Mouse (Mus musculus): ENCODE results near the gene Pde6c. TPM values are rescaled to one million over a fixed set of nuclear protein-coding genes. Genes with fewer than 3 reads are reported as not detected.

Pde6c gene
- polyA plus RNA-seq, 1 experiment from 2014 or later, result 0.27 TPM

- Histone ChIP-seq H3K4me3 (ENCODE audit: low read depth, low read length) (no peak overlapping the region), H3K9me3 (ENCODE audit: control insufficient read depth, low read depth, low read length) (no peaks in the 10 kb centered on the region), H3K4me2 (replicated peaks; ENCODE audit: low read depth, low read length) (no peak overlapping the region), H3K4me1 (ENCODE audit: control insufficient read depth, insufficient read depth, low read length) (0 out of 2 replicates have a peak, but pooled peaks cover 5% of the 10 kb centered on the region), H3K27me3 (ENCODE audit: control insufficient read depth, insufficient read depth, low read length) (no peaks in the 10 kb centered on the region; the same call in 1 of the 2 replicates), H3K27ac (ENCODE audit: low read length) (no peak overlapping the region), H3K9ac (replicated peaks; ENCODE audit: low read depth, low read length) (no peak overlapping the region), H3K36me3 (ENCODE audit: control insufficient read depth, insufficient read depth, low read length) (no peaks in the 10 kb centered on the region)
- WGBS, result 90% methylated on average over 4 of the region's 4 CpGs
- ATAC-seq (ENCODE audit: insufficient number of reproducible peaks, insufficient read depth, low FRiP score, low read depth), result no peak
These were observed 24.7 kb upstream of the Pde6c start for GRCm38 (mm10) chr19:38107871-38108270.

GRCm38 (mm10) chr19:38109506-38110242 lies 22.9 kb upstream of the Pde6c start:
- Histone ChIP-seq H3K9me3 (ENCODE audit: control insufficient read depth, low read depth, low read length) (no peaks in the 10 kb centered on the region), H3K27ac (ENCODE audit: low read length) (no peak overlapping the region), H3K4me2 (replicated peaks; ENCODE audit: low read depth, low read length) (no peak overlapping the region), H3K4me1 (ENCODE audit: control insufficient read depth, insufficient read depth, low read length) (0 out of 2 replicates have a peak, but pooled peaks cover 5% of the 10 kb centered on the region), H3K9ac (replicated peaks; ENCODE audit: low read depth, low read length) (no peak overlapping the region), H3K4me3 (ENCODE audit: low read depth, low read length) (no peak overlapping the region), H3K27me3 (ENCODE audit: control insufficient read depth, insufficient read depth, low read length) (no peaks in the 10 kb centered on the region; the same call in 1 of the 2 replicates), H3K36me3 (ENCODE audit: control insufficient read depth, insufficient read depth, low read length) (no peaks in the 10 kb centered on the region)
- no peak for ATAC-seq (ENCODE audit: insufficient number of reproducible peaks, insufficient read depth, low FRiP score, low read depth)
- 88% methylated on average over 15 of the region's 15 CpGs for WGBS

GRCm38 (mm10) chr19:38111056-38111455 lies 21.5 kb upstream of the Pde6c start:
- Histone ChIP-seq H3K4me1 (ENCODE audit: control insufficient read depth, insufficient read depth, low read length) (0 out of 2 replicates have a peak, but pooled peaks cover 5% of the 10 kb centered on the region), H3K9me3 (ENCODE audit: control insufficient read depth, low read depth, low read length) (no peaks in the 10 kb centered on the region), H3K27me3 (ENCODE audit: control insufficient read depth, insufficient read depth, low read length) (no peaks in the 10 kb centered on the region; the same call in 1 of the 2 replicates), H3K27ac (ENCODE audit: low read length) (no peak overlapping the region), H3K9ac (replicated peaks; ENCODE audit: low read depth, low read length) (no peak overlapping the region), H3K4me2 (replicated peaks; ENCODE audit: low read depth, low read length) (no peak overlapping the region), H3K36me3 (ENCODE audit: control insufficient read depth, insufficient read depth, low read length) (no peaks in the 10 kb centered on the region), H3K4me3 (ENCODE audit: low read depth, low read length) (no peak overlapping the region)
- no peak for ATAC-seq (ENCODE audit: insufficient number of reproducible peaks, insufficient read depth, low FRiP score, low read depth)
- 77% methylated on average over 8 of the region's 8 CpGs for WGBS

- Histone ChIP-seq H3K9ac (replicated peaks; ENCODE audit: low read depth, low read length) (no peak overlapping the region), H3K4me1 (ENCODE audit: control insufficient read depth, insufficient read depth, low read length) (0 out of 2 replicates have a peak, but pooled peaks cover 5% of the 10 kb centered on the region), H3K4me3 (ENCODE audit: low read depth, low read length) (no peak overlapping the region), H3K4me2 (replicated peaks; ENCODE audit: low read depth, low read length) (no peak overlapping the region), H3K27me3 (ENCODE audit: control insufficient read depth, insufficient read depth, low read length) (no peaks in the 10 kb centered on the region; the same call in 1 of the 2 replicates), H3K27ac (ENCODE audit: low read length) (no peak overlapping the region), H3K9me3 (ENCODE audit: control insufficient read depth, low read depth, low read length) (no peaks in the 10 kb centered on the region), H3K36me3 (ENCODE audit: control insufficient read depth, insufficient read depth, low read length) (no peaks in the 10 kb centered on the region)
- ATAC-seq (ENCODE audit: insufficient number of reproducible peaks, insufficient read depth, low FRiP score, low read depth), result no peak
- 33% methylated on average over 4 of the region's 4 CpGs for WGBS
These were observed 20.0 kb upstream of the Pde6c start for GRCm38 (mm10) chr19:38112575-38112974.

- no peaks in the 10 kb centered on the region for H3K36me3 ChIP-seq (ENCODE audit: control insufficient read depth, insufficient read depth, low read length)
These were observed 17.6 kb upstream of the Pde6c start for GRCm38 (mm10) chr19:38114834-38115491.

GRCm38 (mm10) chr19:38120123-38120760 lies 12.3 kb upstream of the Pde6c start:
- Histone ChIP-seq H3K27ac (ENCODE audit: low read length) (no peak overlapping the region), H3K4me1 (ENCODE audit: control insufficient read depth, insufficient read depth, low read length) (no peaks in the 10 kb centered on the region), H3K36me3 (ENCODE audit: control insufficient read depth, insufficient read depth, low read length) (no peaks in the 10 kb centered on the region), H3K9ac (replicated peaks; ENCODE audit: low read depth, low read length) (no peak overlapping the region), H3K9me3 (ENCODE audit: control insufficient read depth, low read depth, low read length) (no peaks in the 10 kb centered on the region), H3K27me3 (ENCODE audit: control insufficient read depth, insufficient read depth, low read length) (peaks cover 6% of the 10 kb centered on the region; the same call in 1 of the 2 replicates), H3K4me2 (replicated peaks; ENCODE audit: low read depth, low read length) (no peak overlapping the region), H3K4me3 (ENCODE audit: low read depth, low read length) (no peak overlapping the region)
- 81% methylated on average over 5 of the region's 5 CpGs for WGBS
- ATAC-seq (ENCODE audit: insufficient number of reproducible peaks, insufficient read depth, low FRiP score, low read depth), result no peak

More at GRCm38 (mm10) chr19:38114834-38115491, 17.6 kb upstream of the Pde6c start:
- H3K4me1 ChIP-seq (ENCODE audit: control insufficient read depth, insufficient read depth, low read length), result 0 out of 2 replicates have a peak, but pooled peaks cover 5% of the 10 kb centered on the region
- H3K27ac ChIP-seq (ENCODE audit: low read length), result no peak overlapping the region
- H3K27me3 ChIP-seq (ENCODE audit: control insufficient read depth, insufficient read depth, low read length), result no peaks in the 10 kb centered on the region; the same call in 1 of the 2 replicates
- 91% methylated on average over 7 of the region's 7 CpGs for WGBS
- no peaks in the 10 kb centered on the region for H3K9me3 ChIP-seq (ENCODE audit: control insufficient read depth, low read depth, low read length)
- no peak overlapping the region for H3K4me3 ChIP-seq (ENCODE audit: low read depth, low read length)
- no peak for ATAC-seq (ENCODE audit: insufficient number of reproducible peaks, insufficient read depth, low FRiP score, low read depth)
- H3K9ac ChIP-seq (replicated peaks; ENCODE audit: low read depth, low read length), result no peak overlapping the region
- no peak overlapping the region for H3K4me2 ChIP-seq (replicated peaks; ENCODE audit: low read depth, low read length)

GRCm38 (mm10) chr19:38123921-38124320 lies 8.7 kb upstream of the Pde6c start:
- no peaks in the 10 kb centered on the region for H3K9me3 ChIP-seq (ENCODE audit: control insufficient read depth, low read depth, low read length)
- no peak overlapping the region for H3K27ac ChIP-seq (ENCODE audit: low read length)
- no peaks in the 10 kb centered on the region for H3K4me1 ChIP-seq (ENCODE audit: control insufficient read depth, insufficient read depth, low read length)
- peak overlapping the region; percentile 51 for H3K4me3 ChIP-seq (ENCODE audit: low read depth, low read length)
- 31% methylated on average over 9 of the region's 9 CpGs for WGBS
- peaks cover 6% of the 10 kb centered on the region; the same call in 1 of the 2 replicates for H3K27me3 ChIP-seq (ENCODE audit: control insufficient read depth, insufficient read depth, low read length)
- no peaks in the 10 kb centered on the region for H3K36me3 ChIP-seq (ENCODE audit: control insufficient read depth, insufficient read depth, low read length)
- peak overlapping the region; percentile 89 for H3K4me2 ChIP-seq (replicated peaks; ENCODE audit: low read depth, low read length)
- no peak overlapping the region for H3K9ac ChIP-seq (replicated peaks; ENCODE audit: low read depth, low read length)
- no peak for ATAC-seq (ENCODE audit: insufficient number of reproducible peaks, insufficient read depth, low FRiP score, low read depth)
